Mouse (Mus musculus): ENCODE measurements around the gene Pde8b. TPM values are rescaled to one million over a fixed set of nuclear protein-coding genes. Genes with fewer than 3 reads are reported as not detected.
"Not testable (repeated sequence)": the region's sequence is repeated elsewhere in the genome, so short reads cannot be mapped to it uniquely, and the experiment has no call there.

Gene Pde8b
- polyA plus RNA-seq, 1 experiment from 2014 or later, result 2.4 TPM

DNA sequence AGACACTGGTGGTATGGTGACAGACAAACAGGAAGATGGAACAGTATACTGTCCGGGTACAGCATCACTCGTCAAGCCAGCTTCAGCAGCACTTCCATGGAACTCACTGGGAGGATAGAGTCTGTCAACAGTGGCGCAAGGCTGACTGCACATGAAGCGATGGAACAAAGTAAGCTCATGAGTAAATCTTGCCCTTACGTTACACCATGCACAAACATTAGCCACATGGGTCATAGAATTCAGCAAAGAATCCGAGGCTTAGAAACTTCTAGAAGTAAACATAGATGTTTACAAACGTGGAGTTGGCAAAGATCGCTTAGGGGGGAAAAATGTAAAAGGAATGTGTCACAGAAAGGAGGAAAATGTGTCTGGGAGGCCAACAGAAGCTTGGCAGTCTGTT lies 14.9 kb downstream of the Pde8b start:
- Histone ChIP-seq H3K36me3 (ENCODE audit: inconsistent target) (no peaks in the 10 kb centered on the region), H3K79me2 (ENCODE audit: inconsistent target) (no peaks in the 10 kb centered on the region), H3K27ac (no peak overlapping the region), H3K4me3 (ENCODE audit: inconsistent target) (no peak overlapping the region)
- WGBS (ENCODE audit: missing documents), result 96% methylated on average over 8 of the region's 8 CpGs

DNA sequence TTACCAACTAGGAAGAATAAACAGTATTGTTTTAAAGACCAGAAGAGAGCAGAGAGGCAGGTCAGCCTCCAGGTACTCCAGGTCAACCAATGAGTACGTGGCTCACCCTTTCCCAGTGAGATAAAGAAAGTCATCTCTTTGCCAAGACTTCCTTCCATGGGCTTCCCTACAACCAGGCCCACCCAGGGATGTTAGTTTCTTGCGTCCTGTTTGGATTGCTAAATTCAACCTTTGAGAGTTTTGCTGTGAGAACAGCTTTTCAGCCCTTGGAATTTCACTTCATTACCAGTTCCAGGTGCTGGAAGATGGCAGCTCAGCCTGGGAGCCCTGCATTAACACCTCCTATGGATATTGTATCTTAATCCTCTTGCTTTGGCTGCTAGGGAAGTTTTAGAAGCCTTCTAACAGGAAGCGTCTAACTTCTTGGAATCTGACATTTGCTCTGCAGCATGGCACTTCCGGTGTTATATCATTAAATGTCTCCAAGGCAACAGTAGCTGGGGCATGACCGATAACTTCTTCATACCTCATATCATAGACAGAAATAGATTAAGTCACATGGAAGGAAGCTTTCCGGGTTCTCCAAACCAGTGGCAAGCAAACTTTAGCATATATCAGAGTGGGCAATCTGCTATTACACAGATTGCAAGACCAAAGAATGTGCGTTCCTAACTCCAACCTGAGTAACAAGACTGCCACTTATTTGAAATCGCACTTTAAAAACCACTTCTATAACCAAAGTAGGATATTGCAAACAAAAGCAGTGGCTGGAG lies 18.6 kb downstream of the Pde8b start:
- H3K79me2 ChIP-seq (ENCODE audit: inconsistent target), result no peaks in the 10 kb centered on the region
- WGBS (ENCODE audit: missing documents), result 78% methylated on average over 8 of the region's 8 CpGs
- no peaks in the 10 kb centered on the region for H3K36me3 ChIP-seq (ENCODE audit: inconsistent target)
- H3K27ac ChIP-seq, result no peak overlapping the region
- H3K4me3 ChIP-seq (ENCODE audit: inconsistent target), result no peak overlapping the region

DNA sequence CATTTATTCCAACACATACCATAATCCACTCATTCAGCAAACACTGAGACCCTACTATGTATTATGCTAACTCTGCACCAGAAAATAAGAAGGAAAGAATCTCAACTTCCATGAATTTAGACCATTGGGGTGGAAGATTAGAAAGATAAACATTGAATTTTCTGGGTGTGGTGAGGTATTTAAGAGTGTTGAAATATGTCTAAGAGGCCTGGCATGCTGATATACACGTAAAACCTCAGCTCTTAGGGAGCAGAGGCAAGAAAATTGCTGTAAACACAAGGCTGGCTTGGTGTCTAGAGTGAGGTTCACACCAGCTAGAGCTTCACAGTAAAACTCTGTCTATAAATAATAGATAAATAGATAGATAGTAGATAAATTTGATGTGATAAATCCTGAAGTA lies 19.8 kb downstream of the Pde8b start:
- Histone ChIP-seq H3K4me3 (ENCODE audit: inconsistent target) (no peak overlapping the region), H3K27ac (no peak overlapping the region), H3K36me3 (ENCODE audit: inconsistent target) (no peaks in the 10 kb centered on the region), H3K79me2 (ENCODE audit: inconsistent target) (no peaks in the 10 kb centered on the region)
- 83% methylated on average over 1 of the region's 1 CpGs for WGBS (ENCODE audit: missing documents)

DNA sequence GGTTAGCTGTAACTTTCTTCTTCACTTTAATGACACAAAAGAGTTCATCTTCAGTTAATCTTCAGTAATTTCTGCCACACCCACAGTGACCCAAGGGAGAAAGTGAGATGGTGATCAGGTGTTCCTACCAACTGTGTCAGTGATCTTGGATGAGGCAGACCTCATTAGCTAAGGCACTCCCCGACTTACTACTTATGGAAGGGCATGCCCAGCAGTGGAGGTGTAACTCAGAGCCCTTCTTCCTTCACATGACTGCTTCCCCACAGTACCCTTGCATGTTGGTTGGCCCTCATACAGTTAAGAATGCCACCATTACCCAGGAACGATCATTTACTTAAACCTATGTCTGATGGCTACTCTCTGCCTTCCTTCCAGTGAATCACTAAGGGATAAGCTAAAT lies 25.6 kb downstream of the Pde8b start:
- Histone ChIP-seq H3K36me3 (ENCODE audit: inconsistent target) (no peaks in the 10 kb centered on the region), H3K27ac (no peak overlapping the region), H3K4me3 (ENCODE audit: inconsistent target) (no peak overlapping the region), H3K79me2 (ENCODE audit: inconsistent target) (no peaks in the 10 kb centered on the region)
- 85% methylated on average over 2 of the region's 2 CpGs for WGBS (ENCODE audit: missing documents)

DNA sequence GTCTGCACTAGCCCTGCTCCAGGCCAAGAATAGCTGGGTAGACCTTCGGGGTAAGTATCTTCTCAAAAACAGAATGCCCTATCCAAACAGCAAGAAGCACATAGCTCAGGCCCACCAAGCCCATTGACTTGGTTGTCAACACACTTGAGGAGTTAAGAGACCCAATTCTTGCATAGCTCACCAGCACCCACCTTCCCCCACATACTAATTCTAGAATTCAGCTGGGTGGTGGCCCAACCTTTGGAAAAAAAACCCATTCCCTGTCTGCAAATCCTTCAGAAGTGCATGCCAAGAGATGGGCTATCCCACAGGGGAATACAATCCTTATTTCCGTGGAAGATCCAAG lies 26.7 kb downstream of the Pde8b start:
- no peaks in the 10 kb centered on the region for H3K79me2 ChIP-seq (ENCODE audit: inconsistent target)
- no peak overlapping the region for H3K4me3 ChIP-seq (ENCODE audit: inconsistent target)
- 48% methylated on average over 2 of the region's 2 CpGs for WGBS (ENCODE audit: missing documents)
- no peak overlapping the region for H3K27ac ChIP-seq
- no peaks in the 10 kb centered on the region for H3K36me3 ChIP-seq (ENCODE audit: inconsistent target)

DNA sequence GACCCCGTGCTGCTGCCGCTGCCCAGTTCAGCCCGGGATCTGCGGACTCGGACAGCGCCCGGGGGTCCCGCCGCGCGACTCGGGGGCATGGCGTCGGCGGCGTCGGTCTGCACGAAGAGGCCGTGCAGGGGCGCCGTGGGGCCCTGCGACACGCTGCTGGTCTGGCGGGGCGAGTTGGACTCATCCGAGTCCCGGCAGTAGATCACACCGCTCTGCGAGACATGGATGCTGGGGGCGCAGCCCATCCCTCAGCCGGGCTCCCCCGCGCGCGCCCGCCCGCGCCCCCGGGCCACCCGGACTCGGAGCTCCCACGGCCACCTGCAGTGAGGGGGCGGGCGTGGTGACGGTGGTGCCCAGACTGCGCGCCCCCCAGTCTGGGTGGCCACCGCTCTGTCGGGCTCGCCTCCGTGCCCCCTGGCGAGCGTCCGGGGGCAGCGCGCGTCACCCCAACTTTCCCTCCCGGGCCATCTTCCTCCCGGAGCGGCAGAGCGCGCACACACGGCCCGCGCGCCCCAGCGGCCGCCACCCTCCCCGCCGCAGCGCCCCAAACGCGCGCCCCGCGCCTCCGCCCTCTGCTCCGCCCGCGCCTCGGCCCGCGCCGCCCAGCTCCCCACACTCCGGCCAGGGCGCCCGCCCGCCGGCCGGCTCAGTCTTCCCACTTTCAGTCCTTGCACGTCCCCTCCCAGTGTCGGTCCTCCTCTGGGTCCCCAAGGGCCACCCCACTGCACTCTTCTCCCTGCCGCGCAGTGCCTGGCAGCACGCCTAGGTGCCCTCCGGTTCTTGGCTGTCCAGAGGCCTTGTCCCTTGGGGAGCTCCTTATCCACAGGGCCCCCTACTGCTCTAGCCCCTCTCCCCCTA lies 27.3 kb downstream of the Pde8b start:
- Histone ChIP-seq H3K27ac (no peak overlapping the region), H3K4me3 (ENCODE audit: inconsistent target) (no peak overlapping the region), H3K36me3 (ENCODE audit: inconsistent target) (no peaks in the 10 kb centered on the region), H3K79me2 (ENCODE audit: inconsistent target) (no peaks in the 10 kb centered on the region)
- WGBS (ENCODE audit: missing documents), result 2% methylated on average over 94 of the region's 96 CpGs

DNA sequence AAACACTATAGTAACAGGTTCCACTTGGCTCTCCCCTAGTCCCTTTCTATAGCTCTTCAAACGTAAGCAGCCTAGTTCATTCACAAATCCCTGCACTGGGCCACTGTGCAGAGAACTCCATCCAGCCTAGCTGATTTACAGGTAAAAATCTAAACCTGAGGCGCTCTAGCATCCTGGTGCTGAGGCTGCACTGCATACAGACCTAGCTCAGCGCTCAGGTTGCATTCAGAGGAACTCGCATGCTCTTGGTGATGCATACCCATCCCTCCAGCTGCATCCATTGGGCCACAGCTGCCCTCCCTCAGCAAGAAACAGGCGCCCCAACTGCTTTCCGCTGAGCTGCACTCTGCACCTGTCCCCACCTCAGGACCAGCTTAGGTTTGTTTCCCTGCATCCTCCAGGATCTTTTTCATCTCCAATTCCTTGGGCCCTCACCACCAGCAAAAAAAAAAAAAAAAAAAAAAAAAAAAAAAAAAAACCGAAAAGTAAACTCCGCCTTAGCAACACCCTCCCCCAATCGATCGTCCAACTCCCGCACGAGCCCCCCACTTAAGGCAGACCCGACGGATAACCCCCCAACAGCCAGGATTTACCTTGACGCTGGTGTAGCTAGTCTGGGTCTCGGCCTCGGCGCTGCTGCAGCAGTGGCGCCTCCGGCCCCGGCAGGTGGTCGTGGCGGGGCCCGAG lies 28.1 kb downstream of the Pde8b start:
- 11% methylated on average over 23 of the region's 24 CpGs for WGBS (ENCODE audit: missing documents)
- no peak overlapping the region for H3K4me3 ChIP-seq (ENCODE audit: inconsistent target)
- H3K36me3 ChIP-seq (ENCODE audit: inconsistent target), result no peaks in the 10 kb centered on the region
- H3K27ac ChIP-seq, result no peak overlapping the region
- no peaks in the 10 kb centered on the region for H3K79me2 ChIP-seq (ENCODE audit: inconsistent target)

DNA sequence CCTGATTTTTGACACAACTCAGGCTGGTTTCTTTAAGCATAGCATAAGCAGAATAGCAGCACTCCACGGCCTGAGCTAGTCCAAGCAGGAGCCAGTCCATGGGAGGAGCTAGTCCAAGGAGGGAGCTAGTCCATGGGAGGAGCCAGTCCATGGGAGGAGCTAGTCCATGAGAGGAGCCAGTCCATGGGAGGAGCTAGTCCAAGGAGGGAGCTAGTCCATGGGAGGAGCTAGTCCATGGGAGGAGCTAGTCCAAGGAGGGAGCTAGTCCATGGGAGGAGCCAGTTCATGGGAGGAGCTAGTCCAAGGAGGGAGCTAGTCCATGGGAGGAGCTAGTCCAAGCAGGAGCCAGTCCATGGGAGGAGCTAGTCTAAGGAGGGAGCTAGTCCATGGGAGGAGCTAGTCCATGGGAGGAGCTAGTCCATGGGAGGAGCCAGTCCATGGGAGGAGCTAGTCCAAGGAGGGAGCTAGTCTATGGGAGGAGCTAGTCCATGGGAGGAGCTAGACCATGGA lies 34.4 kb downstream of the Pde8b start:
- H3K4me3 ChIP-seq (ENCODE audit: inconsistent target); H3K36me3 ChIP-seq (ENCODE audit: inconsistent target); H3K79me2 ChIP-seq (ENCODE audit: inconsistent target); H3K27ac ChIP-seq: not testable (repeated sequence)
- 80% methylated on average over 1 of the region's 1 CpGs for WGBS (ENCODE audit: missing documents)

DNA sequence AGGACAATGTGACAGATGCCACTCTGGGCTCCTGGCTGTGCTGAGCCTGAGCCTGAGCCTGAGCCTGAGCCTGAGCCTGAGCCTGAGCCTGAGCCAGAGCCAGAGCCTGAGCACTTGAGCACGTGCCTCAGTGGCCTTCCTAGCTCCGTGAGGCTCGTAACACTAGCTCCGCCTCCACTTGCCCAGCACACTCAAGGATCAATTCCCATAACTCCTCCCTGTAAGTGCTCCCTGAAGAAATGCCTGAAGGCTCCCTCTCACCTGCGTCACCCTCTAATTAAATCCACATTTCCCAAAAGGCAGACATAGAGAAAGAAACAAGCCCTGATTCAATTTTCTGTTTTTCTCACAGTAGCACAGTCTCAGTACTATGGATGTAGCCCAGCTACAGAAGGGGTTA lies 37.8 kb downstream of the Pde8b start:
- H3K27ac ChIP-seq, result no peak overlapping the region
- 87% methylated on average over 5 of the region's 5 CpGs for WGBS (ENCODE audit: missing documents)
- H3K36me3 ChIP-seq (ENCODE audit: inconsistent target), result no peaks in the 10 kb centered on the region
- no peak overlapping the region for H3K4me3 ChIP-seq (ENCODE audit: inconsistent target)
- H3K79me2 ChIP-seq (ENCODE audit: inconsistent target), result no peaks in the 10 kb centered on the region

DNA sequence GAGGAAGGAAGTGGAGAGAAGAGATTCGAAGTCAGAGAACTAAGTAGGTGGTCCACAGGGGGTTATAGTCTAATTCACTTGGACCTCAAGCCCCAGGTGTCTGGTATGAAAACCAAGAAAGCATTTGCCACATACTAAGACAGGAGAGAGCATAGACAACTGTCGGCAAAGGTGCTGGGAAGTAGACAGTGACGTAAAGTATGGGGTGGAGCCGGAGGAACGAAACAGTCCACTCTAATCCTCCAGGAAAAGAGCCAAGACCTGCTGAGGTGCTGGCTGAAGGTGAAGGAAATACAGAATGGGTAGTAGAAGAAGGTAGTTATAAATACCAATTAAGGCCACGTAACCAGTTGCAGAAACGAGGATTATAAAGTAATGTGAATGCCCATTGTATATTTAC lies 42.8 kb downstream of the Pde8b start:
- WGBS (ENCODE audit: missing documents), result 80% methylated on average over 5 of the region's 7 CpGs
- not testable (repeated sequence) for H3K27ac ChIP-seq; H3K36me3 ChIP-seq (ENCODE audit: inconsistent target); H3K79me2 ChIP-seq (ENCODE audit: inconsistent target); H3K4me3 ChIP-seq (ENCODE audit: inconsistent target)

DNA sequence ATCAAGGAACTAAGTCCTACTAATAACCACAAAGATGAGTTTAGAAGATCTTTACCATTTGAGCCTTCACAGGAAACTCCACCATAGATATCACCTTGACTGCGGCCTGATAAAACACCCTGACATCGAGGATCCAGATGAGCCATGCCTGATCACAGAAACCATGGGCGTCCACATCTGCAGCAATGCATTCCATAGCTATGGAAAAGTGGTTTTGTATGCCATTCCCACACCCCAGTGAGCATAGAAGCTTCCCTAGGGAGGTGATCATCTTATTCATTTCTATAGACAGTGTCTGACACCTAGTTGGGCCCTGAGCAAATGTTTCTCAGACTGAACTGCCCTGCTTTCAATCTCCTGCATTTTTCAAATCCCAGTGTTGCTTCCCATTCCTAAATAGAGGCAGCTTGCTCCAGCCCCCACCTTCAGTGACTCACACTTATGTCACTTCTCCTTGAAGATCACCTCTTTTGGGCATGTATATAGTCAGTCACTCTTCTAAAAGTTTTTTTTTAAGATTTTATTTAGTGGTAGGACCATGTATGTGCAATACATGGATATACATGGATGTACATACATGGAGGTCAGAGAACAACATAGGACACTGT lies 47.9 kb downstream of the Pde8b start:
- no peak overlapping the region for H3K27ac ChIP-seq
- H3K79me2 ChIP-seq (ENCODE audit: inconsistent target), result no peaks in the 10 kb centered on the region
- H3K4me3 ChIP-seq (ENCODE audit: inconsistent target), result no peak overlapping the region
- H3K36me3 ChIP-seq (ENCODE audit: inconsistent target), result no peaks in the 10 kb centered on the region
- 92% methylated on average over 3 of the region's 3 CpGs for WGBS (ENCODE audit: missing documents)

DNA sequence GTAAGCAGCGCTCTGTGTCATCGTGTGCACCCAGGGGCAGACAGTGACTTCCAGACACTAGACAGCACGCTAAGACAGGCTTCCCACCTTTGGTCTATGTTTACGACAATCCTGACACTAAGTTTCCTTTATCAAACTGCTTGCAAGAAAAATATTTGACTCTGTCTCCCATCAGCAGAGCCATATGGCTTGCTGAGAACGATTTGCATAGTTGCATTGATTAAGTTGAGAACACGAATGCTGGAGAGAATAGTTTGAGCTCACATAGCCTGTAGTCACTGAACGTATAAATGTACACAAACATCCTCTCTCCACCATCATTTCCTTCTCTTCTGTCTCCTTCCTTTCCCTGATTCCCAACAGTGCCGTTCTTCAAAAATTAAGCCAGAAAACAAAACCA lies 49.3 kb downstream of the Pde8b start:
- H3K36me3 ChIP-seq (ENCODE audit: inconsistent target), result no peaks in the 10 kb centered on the region
- no peak overlapping the region for H3K4me3 ChIP-seq (ENCODE audit: inconsistent target)
- no peak overlapping the region for H3K27ac ChIP-seq
- WGBS (ENCODE audit: missing documents), result 78% methylated on average over 8 of the region's 8 CpGs
- H3K79me2 ChIP-seq (ENCODE audit: inconsistent target), result no peaks in the 10 kb centered on the region

DNA sequence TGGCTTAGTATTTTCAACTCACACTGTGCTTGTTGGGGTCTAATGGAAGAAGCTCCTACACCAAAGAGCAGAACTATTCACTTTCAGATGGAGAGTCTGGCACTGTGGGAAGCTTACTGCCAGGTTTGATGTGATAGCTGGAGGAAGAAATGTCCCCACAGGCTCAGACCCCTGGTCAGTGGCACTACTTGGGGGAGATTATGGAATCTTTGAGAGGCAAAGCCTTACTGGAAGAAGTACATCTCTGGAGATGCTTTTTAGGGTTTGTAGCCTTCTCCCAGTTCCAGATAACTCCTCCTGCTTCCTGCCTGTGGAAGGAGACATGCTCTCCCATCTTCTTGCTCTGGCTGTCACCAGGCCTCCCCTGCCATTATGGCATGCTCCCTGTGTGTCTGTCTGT lies 50.1 kb downstream of the Pde8b start:
- H3K36me3 ChIP-seq (ENCODE audit: inconsistent target), result no peaks in the 10 kb centered on the region
- H3K4me3 ChIP-seq (ENCODE audit: inconsistent target), result no peak overlapping the region
- no peaks in the 10 kb centered on the region for H3K79me2 ChIP-seq (ENCODE audit: inconsistent target)
- H3K27ac ChIP-seq, result no peak overlapping the region

DNA sequence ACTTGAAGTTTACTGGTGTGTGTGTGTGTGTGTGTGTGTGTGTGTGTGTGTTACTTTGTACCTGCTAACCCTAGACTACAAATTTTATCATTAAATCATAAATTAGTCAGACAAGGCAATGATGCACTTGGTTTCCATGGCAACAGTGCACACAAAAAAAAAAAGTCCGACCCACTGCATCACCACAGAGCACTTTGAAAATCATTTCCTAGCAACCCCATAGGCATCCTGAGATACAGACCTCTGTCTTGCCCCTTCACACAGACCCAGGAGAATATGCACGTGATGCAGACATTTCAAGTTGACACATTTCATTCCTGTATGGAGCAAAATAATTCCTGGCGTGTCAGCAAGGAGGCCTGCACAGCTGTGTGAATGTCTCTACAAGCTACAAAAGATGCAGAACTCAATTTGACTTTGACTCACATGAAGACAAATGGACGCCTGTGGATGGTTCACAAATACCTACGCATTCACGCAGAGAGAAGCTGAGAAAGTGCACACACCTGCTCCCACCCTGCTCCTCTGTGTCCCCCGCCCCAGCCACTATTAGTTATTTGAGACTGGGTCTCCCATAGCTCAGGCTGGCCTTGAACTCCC lies 53.9 kb downstream of the Pde8b start:
- no peaks in the 10 kb centered on the region for H3K36me3 ChIP-seq (ENCODE audit: inconsistent target)
- 82% methylated on average over 7 of the region's 7 CpGs for WGBS (ENCODE audit: missing documents)
- H3K27ac ChIP-seq, result no peak overlapping the region
- no peaks in the 10 kb centered on the region for H3K79me2 ChIP-seq (ENCODE audit: inconsistent target)
- no peak overlapping the region for H3K4me3 ChIP-seq (ENCODE audit: inconsistent target)
